Mouse (Mus musculus) thymus, adult 2 months (tissue): ENCODE data around the gene Tmem240.

Experiments used
- CTCF ChIP-seq: fragments of 200-500 bp; IDR thresholded peaks from 2 replicates; pipeline ENCODE4 v1.5.1; 2012; ENCODE audit warnings: mild to moderate bottlenecking, control low read depth, low read length, moderate library complexity, borderline replicate concordance; ENCODE audit not compliant: control insufficient read depth, poor library complexity, insufficient read depth; ENCODE audit errors: extremely low read depth
- POLR2A ChIP-seq: fragments of 200-500 bp; IDR thresholded peaks from 2 replicates; pipeline ENCODE4 v1.6.1; 2012; ENCODE audit warnings: mild to moderate bottlenecking, low read length, control low read depth, moderate library complexity; ENCODE audit not compliant: control insufficient read depth, poor library complexity, insufficient read depth; ENCODE audit errors: extremely low read depth

GRCm38 (mm10) chr4:155733267-155733666, 1.3 kb upstream of the Tmem240 start:
- TF ChIP-seq CTCF (no peak), POLR2A (no peak)
